Mouse (Mus musculus) spleen, adult 18-20 months (tissue): ENCODE results near the gene Cyfip2.

Experiments
- DNase-seq, 2 experiments: peaks; one replicate each; pipeline ENCODE4 v3.0.0; 2022; ENCODE audit warnings: mixed read lengths in 2 of 2

Gene Cyfip2

GRCm38 (mm10) chr11:46312523-46313035 lies at the start of gene Cyfip2:
TSS of gene Cyfip2 (minus strand) at chr11:46312859.
- no peak for DNase-seq

DNA sequence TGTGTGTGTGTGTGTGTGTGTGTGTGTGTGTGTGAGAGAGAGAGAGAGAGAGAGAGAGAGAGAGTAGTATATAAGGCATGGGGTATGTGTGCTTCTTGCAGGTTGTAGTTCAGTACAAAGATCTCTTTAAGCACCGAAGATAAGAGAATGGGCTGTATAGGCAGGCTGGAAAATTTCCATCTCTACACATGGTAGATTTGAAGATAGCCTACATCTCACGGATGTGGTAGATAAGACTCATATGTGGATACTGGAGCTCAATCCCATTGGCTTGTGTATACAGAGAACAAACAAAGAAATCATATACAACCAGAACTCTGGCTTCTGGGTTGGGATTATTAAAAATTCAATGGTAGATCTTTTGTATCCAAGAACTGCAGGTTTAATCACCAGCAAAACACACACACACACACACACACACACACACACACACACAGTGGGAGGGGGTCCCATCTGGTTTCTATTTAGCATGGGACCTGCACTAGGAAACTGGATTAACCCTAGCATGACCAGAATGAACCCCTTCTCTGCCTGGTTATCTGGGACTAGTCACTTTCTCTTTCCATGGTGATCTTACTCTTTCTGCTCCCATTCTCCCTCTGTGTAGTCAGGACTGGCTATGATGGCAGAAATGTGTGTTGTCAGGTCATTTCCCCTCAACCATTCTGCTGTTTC lies 48.5 kb upstream of the Cyfip2 start:
- no peak for DNase-seq

DNA sequence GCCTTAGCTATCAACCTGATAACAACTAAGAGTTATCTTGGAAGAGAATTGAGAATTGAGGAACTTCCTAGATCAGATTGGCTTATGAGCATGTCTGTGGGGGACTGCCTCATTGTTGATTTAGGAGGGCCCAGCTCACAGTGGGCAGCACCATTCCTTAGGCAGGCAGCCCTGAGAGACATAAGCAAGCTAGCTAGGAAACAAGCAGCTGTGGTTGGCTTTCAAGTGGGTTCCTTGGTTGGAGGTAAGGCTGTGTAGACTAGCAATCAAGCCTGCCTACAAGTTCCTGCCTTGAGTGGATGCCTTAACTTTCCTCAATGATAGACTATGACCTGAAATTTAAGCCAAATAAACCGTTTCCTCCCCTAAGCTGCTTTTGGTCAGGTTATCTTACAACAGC lies 45.7 kb upstream of the Cyfip2 start:
- DNase-seq, result no peak

- no peak for DNase-seq
These were observed 37.2 kb upstream of the Cyfip2 start for GRCm38 (mm10) chr11:46349681-46350410.

- no peak for DNase-seq
These were observed 35.8 kb upstream of the Cyfip2 start for GRCm38 (mm10) chr11:46348416-46348815.

GRCm38 (mm10) chr11:46347756-46348155 lies 35.1 kb upstream of the Cyfip2 start:
- DNase-seq, result no peak

DNA sequence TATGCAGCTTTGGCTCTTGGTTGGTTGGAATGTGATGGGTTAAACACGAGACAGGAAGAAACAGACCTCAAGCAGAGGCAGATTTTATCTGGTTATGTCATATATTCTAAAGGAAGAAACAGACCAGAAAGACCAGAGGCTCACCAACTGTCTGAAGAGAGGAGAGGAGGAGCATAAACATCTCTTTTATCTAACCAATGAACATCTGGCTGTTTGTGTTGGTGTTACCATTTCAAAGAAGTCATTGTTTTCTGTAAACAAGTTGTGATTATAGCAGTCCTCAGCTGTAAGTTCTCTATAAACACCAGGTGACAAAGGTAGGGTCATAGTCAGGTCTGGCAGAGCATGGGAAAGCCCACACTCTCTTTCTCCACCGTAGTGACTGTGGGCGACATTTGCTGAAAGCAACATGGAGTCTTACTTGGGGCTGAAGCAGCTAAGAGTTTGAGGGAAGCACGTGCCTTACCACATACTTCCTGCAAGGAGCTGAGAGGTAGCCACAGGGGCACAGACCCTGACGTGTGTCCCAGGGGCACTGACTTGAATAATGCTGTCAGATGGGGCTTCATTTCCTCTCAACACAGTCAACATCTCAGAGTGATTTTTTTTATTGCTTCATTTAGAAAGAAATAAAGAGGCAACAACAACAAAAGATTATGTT lies 31.4 kb upstream of the Cyfip2 start:
- peak; percentile 35 to 45 for DNase-seq

DNA sequence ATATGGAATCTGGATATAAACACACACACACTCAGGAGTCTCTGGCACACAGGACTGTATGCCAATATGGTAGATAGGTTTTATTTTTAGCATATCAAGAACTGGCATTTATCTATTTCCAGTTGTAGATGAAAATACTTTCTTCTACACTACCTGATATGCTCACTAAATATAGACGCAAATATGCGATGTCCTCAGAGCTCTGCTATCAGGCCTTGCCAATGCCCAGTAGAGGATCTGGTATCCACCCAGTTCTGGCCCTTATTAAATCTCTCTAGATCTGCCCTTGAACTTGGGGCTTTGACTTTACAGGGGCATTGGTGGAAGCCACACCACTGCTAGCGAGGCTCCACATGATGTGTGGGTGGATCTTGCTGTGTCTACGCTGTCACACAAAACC lies 29.3 kb upstream of the Cyfip2 start:
- DNase-seq, result no peak

GRCm38 (mm10) chr11:46336020-46336419 lies 23.4 kb upstream of the Cyfip2 start:
- DNase-seq, result no peak

DNA sequence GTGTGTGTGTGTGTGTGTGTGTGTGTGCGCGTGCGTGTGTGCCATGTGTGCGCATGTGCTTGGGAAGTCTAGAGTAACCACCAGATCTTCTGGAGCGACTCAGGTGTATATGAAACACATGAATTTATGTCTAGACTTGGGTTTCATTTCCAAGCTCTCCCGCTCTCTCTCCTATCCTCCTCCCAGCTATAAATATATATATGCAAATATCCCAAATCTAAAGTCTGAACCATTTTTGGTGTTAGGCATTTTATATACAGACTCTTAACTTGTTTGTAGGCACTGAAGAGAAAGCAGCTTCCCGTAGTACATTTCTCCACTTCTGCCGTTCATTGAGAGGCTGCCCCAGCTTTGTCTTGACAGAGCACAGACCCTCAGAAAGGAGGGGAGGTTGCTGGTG lies 19.6 kb upstream of the Cyfip2 start:
- DNase-seq, result no peak

DNA sequence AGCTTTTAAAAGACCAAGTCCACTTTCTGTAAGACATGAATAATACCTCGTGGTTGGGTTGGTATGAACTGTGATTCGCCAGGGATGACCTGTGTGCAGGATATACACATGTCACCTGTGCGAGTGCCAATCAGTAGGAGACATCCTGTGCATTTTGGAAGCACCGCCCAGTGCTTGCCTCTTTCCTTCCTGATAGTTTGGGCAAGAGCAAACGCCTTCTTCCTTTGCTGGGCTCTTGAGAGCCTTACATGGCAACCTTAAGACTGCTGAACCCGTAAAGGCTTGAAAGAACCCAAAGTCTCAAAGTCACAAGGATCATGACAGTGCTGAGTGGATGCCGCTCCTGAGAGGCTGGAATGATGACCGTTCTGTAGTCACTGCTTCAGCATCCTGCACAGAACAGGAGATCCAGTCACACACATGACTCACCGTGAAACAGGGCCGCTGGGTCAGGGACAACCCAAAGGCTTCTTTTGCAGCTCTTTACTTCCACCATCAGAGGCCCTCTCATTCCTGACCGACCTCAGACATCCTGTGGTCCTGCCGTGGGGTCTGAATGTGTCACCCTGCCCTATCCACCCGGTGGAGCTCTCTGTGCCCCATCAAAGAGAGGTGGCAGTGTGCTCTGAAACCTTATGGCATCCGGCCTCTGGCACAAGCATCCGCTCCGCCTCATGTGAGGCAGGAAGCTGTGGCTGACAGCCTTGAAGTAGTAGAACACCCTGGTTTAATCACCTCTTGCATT lies 13.8 kb upstream of the Cyfip2 start:
- DNase-seq, result peak; percentile 58 to 63

DNA sequence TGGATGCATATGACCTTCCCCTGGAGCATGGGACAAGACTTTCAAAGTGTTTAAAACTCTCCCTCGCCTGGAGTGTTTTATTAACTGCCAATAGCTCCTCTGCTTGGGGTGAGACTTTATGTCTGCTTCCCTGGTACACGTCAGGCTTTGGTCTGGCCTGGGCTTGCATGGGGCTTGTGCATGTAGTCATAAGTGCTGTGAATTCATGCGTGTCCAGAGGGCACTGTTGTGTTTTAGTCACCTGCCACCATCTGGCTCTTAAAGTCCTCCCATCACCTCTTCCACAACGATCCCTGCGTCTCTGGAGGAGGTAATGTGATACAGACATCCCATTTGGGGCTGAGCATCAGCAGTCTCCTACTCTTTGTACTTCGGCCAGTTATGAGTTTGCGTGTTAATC lies 8.9 kb upstream of the Cyfip2 start:
- DNase-seq, result no peak

DNA sequence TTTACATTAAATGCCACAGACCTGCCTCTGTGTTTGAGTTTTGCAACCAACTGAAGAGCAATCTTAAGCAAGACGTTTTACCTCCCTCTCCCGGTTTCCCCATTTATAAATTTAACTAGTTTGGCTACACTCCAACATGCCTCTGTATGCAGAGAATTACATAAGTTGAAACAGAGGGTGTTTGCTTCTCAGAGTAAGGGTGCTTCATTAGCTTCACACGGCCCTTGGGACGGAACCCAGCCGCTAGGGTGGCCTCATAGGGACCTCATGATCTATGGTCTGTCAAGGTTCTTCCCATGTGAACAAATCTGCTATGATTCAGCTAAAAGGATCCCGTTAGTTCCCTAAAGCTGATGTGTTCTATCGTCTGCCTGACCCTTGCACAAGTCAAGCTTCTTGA lies 1.9 kb upstream of the Cyfip2 start:
- DNase-seq, result no peak

- peak in 1 of 2 experiments; percentile 34 for DNase-seq
These were observed 1.2 kb upstream of the Cyfip2 start for GRCm38 (mm10) chr11:46313851-46314250.

DNA sequence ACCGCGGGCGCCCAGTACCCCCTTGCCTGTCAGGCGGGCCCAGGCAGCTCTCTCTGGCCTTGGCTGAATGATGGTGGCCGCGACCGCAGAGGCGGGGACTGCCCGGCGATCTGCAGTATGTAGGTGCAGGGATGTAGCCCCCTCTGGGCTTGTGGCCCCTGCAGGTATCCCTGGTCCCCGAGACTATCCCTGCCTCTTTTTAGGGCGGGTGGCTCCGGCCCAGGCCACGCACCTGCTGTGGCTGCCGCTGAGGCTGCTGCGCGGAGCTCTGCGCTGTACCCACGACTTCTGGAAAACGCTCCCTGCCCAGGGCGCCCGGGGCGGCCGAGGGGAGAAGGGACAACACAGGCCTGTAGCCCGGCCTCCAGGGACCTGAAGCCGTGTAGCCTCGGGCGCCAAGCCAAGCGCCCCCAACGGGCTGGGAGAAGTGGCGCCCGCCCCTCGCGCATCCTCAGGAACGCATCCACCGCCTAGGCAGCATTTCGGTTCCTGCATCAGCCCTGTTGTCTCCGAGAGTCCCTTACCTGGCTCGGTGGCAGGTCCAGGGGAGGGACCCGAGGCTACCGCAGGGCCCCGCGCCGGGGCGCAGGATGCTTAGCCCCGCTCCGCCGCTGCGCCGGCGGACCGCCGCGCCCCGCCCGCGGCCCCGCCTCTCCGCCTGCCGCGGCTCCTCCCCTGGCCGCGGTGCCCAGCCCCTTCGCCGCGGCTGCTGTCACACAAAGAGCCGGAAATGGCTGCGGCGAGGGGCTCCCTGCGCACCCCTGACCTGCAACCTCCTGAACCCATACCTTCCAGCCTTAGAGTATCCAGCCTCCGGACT lies 746 bp downstream of the Cyfip2 start:
- DNase-seq, result peak; percentile 66 to 75

DNA sequence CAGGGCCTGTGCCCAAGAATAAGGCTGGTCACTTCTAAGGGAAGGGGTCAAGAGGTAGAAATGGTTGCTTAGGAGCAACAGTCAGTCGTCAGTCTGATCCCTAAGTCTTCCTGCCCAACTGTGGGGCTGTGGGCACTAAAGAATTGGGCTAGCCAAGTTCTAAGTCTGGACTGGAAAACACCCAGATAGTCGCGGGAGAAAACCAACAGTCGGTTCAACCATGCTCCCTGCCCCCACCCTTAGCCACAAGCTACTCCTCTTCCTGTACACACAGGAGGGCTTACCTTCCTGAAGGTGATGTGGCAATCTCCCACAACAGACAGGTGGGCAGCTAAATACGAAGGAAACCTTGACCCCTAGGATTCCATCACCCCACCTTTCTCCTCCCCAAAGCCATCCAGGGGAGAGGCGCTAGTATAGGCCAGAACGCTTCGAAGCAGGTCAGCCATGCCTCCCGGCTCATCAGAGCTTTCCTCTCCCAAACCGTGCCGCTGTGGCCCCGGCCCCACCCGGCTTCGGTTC lies 1.4 kb downstream of the Cyfip2 start:
- DNase-seq, result peak; percentile 48 to 61

DNA sequence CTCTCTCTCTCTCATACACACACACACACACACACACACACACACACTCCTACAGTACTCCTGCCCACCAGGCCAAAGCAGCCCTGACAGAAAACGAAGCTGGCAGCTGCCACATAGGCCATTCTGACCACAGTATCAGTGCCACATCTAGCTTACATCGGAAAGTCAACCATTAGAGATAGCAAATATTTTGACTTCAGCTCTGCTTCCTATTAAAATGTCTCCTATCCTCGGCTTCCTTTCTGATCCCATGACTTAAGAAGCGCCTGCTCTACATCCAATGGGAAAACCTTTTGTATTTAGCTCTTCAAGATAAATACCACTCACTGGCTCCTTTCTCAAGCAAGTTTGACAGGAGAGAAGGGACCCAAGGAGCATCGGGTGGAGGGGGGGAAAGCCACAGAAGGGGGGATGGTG lies 2.0 kb downstream of the Cyfip2 start:
- no peak for DNase-seq

GRCm38 (mm10) chr11:46309808-46310555 lies 2.7 kb downstream of the Cyfip2 start:
- no peak for DNase-seq

- peak; percentile 38 to 53 for DNase-seq
These were observed 3.4 kb downstream of the Cyfip2 start for GRCm38 (mm10) chr11:46309111-46309741.

GRCm38 (mm10) chr11:46308271-46308974 lies 4.2 kb downstream of the Cyfip2 start:
- no peak for DNase-seq
